Mouse (Mus musculus) erythroblast, embryonic 14.5 days (primary cell): ENCODE data around the gene Cd22.

ENCODE experiments used
- GATA1 ChIP-seq: IDR thresholded peaks from 2 replicates; pipeline ENCODE4 v1.6.1; 2012; ENCODE audit warnings: low read length, inconsistent platforms, mixed read lengths
- TAL1 ChIP-seq: IDR thresholded peaks from 3 replicates; pipeline ENCODE4 v1.6.1; 2012; ENCODE audit warnings: low read length, inconsistent platforms, mixed read lengths

- TF ChIP-seq GATA1 (no peak), TAL1 (no peak)
Measured at GRCm38 (mm10) chr7:30846505-30847053, 33.6 kb downstream of the Cd22 start.
